Mouse (Mus musculus) monocyte, adult 2 months (primary cell): ENCODE data around the gene Pcbp3.

Source experiments
- DNase-seq, 2 experiments: peaks; one replicate each; pipeline ENCODE4 v3.0.0; 2022; ENCODE audit warnings: low spot score in 2 of 2, low read depth in 1 of 2

The Pcbp3 gene

DNA sequence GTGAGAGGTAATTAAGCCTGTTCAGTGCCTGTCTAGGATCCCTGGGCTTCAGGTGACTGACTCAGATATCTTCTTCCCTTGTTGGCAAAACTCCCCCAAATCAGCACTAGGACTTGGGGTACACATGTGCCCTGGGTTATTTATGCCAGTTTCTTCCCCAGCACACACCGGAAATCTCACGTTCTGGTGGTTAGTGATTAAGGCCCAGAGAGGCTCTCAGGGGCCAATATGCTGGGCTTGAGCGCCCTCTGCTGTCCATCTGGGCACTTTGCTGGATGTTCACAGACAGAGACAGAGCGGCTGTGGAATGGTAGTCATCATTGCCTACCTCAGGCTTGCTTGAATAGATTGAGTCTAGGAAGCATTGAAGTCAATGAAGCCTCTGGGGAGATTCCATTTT, 226.7 kb downstream of the Pcbp3 start:
- no peak for DNase-seq

DNA sequence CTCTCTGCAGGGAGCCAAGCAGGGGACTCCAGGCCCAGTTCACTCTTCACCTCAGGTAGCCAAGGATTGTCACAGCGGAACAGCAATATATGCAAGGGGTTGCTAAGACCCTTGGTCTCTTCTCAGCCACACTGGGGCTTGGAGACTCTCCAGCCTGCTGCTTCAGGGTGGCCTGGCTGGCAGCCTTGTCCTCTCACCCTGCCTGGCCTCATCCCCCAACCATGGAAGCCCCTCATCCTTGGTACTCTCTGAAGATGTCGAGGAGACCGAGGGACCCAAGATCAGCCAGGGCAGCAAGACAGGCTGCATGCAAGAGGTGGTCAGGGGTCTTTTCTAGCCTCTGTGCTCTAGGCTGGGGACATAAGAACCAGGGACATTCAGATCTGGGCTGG, 228.0 kb downstream of the Pcbp3 start:
- no peak for DNase-seq

DNA sequence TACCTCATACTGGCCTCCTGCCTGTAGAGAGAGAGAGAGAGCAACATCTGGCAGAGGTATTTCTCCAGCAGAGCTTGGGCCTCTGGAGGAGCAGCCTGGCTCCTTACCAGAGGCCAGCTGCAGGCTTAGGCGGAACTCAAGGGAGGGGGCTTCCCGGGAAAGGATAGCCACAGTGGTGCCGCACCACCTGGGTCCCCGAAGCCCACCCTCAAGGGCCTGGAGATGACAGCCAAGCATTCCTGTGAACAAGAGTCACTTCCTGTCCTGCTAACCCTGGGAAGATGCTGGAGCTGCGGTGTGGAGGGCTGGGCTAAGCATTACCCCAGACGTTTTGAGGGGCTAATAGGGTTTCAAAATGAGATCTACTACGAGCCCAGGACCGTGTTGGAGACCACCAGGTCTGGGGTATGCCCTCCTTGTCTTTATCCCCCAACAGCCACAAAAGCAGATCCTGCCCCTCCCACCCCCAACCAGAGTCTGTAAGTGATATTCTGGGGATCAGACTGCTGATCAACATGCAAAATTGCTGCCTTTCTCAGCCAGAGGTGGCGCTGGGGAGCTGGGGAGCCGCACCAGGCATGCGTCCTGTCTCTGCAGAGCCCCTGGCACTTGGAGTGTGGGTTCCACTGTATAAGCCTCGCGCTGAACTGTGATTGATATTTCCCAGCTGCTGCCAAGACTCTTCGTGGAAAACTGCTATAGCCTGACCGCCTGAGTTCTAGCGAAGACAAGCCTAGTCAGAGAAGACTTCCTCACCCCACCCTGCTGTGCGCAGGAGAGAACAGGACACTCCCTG, 228.6 kb downstream of the Pcbp3 start:
- DNase-seq = no peak

DNA sequence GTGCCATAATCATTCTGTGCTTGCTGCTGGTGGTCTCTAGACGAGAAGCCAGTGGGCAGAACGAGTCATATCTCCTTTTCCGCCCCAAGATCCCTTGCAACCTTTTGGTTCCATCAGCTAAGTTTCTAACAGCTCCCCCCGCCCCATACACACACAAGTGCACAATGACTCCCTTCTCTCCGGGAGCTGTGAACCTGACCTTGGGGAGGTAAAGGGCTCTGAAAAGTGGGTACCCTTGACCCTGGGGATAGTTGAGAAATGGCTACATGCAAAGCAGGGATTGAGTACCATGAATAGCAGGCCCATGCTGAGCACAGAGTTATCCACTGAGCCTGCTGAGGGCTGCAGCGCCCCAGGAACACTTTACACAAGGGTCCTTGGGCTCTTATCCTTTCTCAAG, 229.3 kb downstream of the Pcbp3 start:
- no peak for DNase-seq

DNA sequence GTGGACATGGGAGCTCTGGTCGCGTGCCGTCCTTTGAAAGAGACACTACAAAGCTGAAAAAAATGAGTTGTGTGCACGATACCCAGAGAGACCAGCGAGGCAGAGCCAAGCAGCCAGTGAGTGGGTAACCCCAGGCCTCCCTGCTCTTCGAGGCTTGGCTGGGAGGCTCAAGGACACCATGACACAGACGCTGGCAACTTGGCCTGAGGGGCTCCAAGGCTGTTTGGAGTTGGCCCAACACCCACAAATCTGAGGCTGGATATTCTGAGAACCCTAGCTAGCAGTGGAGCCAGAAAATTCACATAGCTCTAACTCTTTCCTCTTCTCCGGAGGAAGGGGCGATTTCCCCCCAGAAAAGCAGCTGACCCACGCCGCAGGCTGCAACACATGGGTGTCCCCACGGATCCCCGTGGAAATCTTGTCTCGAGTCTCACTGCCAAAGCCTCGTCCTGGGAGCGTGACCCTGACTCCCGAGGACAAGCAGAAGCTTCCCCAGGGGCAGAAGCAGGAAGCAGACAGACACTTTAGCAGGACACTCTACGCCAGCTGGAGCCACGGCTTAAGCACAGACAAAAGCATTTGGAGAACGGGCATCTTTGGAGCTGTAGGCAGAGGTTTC, 230.0 kb downstream of the Pcbp3 start:
- DNase-seq = no peak

DNA sequence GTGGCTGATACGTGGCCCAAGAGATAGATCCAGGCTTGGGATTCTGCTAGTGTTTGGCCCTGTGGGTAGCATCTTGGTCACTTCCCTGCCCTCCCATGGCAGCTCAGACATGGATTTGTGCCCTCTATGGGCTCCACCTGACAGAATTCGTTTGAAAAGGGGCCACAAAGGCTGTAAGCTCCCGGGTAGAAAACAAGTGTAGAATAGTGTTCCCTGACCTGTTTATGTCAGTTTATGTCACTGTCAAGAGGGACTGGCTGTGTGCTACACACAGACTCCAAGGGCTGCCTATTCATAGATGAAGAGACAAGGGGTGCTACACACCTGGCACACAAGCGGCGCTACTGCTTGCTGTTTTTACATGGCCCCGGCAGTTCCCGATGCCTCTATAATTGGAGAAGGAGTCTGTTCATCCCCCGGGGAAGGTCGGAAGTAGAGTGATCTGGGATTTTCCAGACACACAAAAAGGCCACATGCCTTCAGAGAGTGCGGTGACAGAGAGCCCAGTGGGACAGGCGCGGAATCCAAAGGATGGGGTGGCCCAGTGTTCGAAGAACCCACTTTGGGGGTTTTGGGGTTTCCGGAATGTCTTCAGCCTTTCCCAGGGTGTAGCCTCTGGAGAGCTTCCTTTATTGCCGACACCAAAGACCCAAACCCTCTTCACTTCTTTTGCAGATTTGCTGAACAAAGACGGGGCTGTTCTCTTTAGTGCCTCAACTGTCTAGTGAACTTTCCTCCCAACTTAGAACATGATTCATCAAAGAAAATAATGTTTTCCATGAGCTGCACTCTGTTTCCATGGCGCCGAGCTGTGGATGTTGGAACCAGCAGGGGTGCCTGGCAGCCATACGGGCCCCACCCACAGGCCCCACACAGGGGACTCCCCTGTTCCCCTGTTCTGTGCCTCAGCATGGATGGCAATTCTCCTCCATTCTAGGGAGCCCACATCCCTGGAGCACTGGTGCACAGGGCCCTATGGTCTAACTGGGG, 231.8 kb downstream of the Pcbp3 start:
- DNase-seq = no peak

DNA sequence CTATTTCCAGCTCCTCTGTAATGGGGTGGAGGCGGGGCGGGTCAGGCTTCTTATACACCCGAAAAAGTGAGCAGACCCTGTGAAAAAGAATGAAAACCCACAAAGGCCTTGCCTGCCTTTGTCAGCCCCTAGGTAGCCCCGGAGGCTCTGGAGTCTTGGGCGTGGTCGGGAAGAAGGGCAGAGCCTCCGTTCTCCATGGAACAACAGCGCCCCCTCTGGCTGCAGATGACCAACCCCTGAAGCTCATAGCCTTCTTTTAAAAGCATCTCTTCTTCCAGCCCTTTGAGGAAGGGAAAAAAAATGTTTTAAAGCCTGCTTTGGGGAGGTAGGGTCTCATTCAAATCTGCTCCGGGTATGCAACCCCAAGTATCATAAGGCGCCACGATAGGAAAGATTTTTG, 233.3 kb downstream of the Pcbp3 start:
- no peak for DNase-seq

DNA sequence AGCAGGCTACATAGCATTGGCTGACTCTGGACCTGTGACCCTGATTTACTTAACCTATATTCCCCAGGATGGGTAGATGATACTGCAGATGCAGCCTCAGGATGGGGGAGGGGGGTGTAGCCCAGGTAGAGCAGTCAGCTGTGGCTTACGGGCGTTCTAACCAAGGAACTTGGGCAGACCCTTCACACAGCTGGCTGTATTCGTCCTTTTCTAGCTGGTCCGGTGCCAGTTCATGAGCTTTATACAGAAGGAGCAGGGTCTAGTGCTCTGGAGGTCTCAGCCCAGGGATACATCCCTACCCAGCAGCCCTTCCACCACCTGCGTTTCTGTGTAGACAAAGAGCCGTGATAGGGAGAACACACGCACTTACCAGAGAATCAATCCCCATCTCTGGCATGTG, 234.4 kb downstream of the Pcbp3 start:
- no peak for DNase-seq

DNA sequence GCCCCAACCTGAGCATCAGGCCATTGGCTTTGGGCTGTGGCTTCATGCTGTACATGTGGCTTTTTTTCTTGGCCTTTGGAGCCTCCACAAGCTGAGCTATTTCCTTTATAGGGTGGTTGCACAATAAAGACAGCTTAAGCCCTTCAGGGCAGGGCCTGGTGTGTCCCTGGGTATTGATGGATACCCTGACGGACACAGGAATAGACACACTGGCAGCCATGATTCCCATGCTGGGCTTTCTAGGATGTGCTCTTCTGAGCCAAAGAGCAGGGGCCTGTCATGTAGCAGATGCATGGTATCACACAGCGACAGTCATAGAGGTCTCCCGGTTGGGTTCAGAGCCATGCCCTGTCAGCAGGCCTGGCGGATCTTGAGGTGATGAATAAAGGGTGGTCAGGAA, 234.8 kb downstream of the Pcbp3 start:
- DNase-seq = no peak

DNA sequence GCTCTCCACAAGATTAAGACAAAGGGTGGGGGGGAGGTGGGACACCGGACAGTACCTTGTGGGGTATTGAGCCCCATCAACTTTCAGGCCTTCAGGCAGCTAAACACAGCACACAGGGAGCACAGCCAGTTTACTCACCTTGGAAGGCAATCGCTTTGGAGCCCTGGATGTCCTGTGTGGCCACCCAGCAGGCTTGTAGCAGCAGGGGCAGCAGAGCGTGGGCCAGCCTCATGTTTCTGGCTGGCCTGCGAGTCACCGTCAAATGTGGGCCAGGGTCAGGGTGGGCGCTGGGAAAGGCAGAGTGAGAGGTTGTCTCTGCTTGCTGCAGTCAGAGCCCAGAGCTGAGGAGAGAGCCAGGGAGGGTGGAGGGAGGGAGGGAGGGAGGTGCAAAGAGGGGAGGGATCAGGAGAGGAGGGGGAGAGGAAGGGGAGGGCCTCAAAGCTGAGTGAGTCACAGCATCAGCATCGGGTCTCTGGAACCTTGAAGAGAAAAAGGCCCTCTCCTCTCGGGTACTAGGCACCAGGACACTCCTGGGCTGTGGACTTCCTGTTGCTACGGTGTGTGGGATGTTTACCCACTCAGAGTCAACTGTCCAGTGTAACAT, 235.9 kb downstream of the Pcbp3 start, which contains the start of gene Col6a1:
Gene Col6a1, minus strand, starts transcription at position 487 of the 604 bp plus-strand sequence.
- DNase-seq = no peak

DNA sequence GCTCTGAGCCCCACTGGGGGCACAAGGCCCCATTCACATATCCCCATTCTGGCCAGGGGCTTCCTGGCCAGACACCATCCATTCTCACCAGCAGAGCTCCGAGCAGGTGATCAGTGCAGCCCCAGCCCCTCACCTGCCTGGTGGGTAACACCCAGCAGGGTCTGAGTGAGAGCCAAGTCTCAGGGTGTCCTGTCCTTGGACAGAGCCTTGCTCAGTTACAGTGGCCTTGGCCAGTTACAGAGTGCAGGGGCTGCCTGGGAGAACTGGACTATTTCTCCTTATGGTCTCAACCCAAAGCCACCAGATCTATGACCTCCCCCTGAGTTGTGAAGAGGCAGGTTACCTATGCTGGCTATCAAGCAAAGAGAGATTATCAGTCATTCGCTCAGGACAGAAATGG, 236.6 kb downstream of the Pcbp3 start:
- DNase-seq = no peak

DNA sequence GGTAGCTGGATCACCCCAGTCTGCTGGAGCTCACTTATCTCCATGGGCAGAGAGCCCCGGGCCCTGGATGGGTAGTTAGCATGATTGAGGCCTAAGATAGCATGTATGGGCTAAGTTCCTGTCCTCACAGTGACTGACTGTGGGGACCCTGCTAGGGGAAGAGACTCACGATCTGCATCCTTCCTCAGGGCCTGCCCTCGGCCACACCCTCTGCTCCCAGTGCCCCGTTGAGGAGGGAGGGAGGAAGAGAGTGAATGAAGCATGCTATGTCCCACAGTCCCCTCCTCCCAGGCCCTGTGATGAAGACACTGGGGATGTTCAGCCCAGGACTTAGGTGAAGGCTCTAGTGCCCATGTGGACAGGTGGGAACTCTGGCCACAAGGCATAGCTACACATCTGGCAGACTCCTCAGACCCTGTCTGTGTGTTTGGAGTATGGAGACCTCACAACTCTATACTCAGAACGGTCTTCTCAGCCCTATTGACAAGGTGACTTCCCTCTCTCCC, 237.4 kb downstream of the Pcbp3 start:
- DNase-seq = no peak

DNA sequence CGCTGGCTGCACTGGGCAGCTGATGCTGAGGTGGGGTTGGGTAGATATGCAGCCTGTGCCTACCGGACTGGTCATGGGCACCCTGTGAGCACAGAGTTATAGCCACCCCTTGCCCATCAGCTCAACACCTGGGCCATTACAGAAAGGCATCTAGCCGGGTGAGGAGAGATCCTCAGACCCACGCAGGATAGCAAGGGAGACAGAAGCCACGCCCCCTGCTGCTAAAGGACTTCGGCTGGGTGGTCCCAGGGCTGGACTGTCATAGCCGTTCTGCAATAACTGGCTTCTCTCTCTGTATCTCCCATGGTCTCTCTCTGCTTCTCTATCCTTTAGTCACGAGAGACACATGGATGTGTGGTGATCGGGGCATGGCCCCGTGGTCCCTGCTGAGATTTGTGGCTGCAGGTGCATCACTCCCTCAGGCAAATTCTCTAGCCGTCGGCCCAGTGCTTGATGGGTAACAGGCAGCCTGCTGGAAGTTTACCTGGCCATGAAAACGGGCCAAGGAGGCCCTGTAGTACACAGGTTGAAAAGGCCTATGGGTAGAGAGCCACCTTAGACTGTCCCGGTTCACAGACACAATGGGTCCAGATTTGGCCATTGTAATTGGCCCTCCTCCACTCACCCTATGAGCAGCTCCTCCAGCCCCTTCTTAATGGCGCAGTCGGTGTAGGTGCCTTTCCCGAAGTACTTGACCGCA, 238.8 kb downstream of the Pcbp3 start:
- no peak for DNase-seq

DNA sequence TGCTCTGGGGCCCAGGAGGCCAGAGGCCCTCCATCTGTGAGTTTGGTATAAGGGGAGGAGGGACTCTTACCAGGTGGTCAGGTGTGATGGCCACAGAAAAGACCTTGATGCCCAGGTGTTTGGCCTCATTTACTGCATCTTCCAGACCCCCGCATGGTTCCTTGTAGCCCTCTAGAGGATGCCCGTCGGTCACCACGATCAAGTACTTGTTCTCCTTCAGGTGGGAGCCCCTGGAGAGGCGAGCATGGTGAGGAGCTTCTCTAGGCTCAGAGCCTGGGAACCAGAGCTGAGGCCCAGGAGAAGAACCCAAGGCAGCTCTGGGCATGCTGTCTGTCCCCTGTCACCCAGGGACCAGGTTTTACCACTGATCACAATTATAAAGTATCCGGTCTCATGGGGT, 239.9 kb downstream of the Pcbp3 start:
- DNase-seq = no peak

DNA sequence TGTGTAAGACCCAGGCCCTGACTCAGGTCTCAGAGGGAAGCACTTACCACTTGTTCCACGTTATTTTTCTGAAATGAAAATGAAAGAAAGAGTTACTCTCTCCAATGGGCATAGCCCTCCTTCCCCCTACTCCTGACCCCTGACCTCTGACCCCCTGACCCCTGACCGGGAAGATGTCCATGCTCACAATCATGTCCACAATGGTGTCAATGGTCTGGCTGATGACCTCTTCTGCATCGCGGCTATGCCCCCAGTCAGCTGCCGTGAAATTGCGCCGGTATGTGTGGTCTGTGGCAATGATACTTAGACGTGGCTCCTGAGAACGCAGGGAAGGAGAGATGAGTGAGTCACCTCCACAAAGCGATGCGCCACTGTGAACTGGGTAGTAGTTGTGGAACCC, 240.5 kb downstream of the Pcbp3 start:
- DNase-seq = no peak

DNA sequence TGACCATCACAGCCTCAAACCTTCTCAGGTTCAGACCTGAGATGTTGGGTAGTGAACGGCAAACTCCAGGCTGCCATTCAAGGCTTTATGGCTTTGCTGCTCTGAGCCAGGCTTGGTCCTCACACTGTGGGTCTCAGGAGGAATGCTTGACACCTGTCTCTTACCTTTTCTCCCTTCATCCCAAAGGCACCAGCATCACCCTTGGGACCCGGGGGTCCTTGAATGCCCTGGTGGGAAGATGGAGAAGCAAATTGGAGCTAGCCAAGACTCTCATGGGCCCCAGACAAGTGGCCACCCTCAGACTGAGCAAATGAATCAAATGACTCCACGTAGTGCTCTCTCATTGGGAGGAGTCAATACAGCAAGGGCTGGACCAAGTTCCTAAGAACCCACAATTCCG, 244.1 kb downstream of the Pcbp3 start:
- no peak for DNase-seq

DNA sequence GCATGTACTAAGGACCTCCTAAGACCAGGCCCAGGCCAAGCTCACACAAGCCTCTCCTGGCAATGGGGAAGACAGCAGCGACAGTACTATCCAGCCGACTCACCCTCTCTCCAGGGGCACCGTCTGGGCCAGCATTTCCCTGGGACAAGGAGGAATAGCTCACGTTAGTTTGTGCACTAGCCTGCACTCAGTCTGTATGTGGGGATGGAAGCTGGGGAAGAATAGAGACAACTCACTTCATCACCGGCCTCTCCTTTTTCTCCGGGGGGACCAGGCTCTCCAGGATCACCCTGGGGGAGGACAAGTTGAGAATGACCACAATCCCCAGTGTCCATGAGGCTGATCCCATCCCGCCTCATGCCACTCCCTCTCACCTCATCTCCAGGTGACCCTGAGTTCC, 244.7 kb downstream of the Pcbp3 start:
- DNase-seq = no peak

DNA sequence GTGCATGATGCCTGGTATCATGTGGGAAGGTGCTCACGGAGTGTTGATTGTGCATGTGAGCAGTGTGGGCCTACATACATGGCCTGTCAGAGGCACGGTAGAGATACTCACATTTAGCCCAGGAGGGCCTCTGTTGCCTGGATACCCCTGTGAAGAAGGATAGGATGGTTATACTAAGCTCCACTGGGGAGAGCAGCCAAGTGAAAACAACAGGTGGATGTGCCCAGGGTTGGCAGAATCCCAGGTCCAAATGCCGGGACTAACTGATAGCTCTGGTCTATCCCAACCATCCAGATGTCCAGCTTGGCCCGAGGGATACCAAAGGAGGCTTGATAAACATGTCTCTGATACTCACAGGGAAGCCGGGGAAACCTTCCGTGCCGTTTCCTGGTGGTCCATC, 247.4 kb downstream of the Pcbp3 start:
- DNase-seq = no peak

DNA sequence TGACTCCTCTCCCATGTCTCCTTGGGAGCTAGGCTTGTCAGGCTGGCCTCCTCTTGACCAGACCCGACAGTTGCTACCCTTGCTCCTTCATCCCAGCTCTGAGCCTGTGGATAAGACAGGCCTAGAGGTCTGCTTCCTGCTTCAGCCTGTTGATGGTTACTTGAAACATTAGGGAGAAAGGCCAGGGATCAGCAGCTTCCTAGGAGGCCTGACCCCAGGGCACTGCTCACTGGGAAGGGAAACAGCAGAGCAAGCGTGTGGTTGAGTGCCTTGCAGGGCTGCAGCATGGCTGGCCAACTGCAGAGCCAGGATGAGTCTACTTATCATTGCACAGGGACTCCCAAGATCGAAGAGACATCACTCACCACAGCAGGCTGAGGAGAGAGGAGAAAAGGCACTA, 249.2 kb downstream of the Pcbp3 start:
- no peak for DNase-seq
